ENCODE assay signal across 18 mouse cellular contexts in the genomic region with DNA sequence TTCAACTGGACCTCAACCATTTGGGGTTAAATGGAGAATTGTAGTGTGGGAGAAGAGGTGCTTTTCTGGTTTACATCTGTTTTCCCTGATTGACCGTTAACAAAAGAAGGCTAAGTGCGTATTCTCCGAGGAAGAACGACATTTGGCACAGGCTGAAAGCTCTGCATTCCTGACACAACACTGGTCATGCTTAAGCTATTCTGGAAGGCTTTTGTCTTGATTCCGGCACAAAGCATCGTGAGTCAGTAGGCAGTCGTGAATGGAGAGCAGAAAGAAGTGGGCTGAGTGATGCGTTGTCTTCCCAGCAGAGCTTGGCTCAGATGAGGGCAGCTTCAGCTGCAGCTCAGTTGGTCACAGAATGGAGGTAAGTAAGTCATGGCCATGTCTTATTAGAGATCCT.
DNase-seq lines count a peak whose midpoint lies in the region; ATAC-seq lines count a peak whose summit lies in the region.
"Had no signal": no experiment of that assay in that cellular context is flagged by ENCODE, and none has a peak within 500 bp of the region (broad histone marks: within the 10 kb centered on the region; RNA-seq: fewer than 3 reads in every experiment).

No protein-coding gene starts in this region.

- H3K9ac ChIP-seq in forebrain, embryonic 12.5 days = no peak overlapping the region
- H3K9ac ChIP-seq in midbrain, embryonic 15.5 days = no peak overlapping the region
- H3K9ac ChIP-seq in forebrain, embryonic 16.5 days (replicated peaks; ENCODE audit: low read depth, low read length) = no peak overlapping the region
- H3K9ac ChIP-seq: stomach, embryonic 15.5 days had no signal

- WGBS in forebrain, embryonic 10.5 days = 48% methylated on average over 8 of the region's 8 CpGs
- 14% methylated on average over 8 of the region's 8 CpGs for WGBS in forebrain, embryonic 12.5 days
- 25% methylated on average over 8 of the region's 8 CpGs for WGBS in midbrain, embryonic 10.5 days
- 10% methylated on average over 8 of the region's 8 CpGs for WGBS in midbrain, embryonic 15.5 days
- 9% methylated on average over 8 of the region's 8 CpGs for WGBS in forebrain, embryonic 16.5 days

- H3K4me1 ChIP-seq in forebrain, embryonic 10.5 days = peaks cover 15% of the 10 kb centered on the region
- peaks cover 15% of the 10 kb centered on the region for H3K4me1 ChIP-seq in forebrain, embryonic 12.5 days
- H3K4me1 ChIP-seq in midbrain, embryonic 10.5 days = peaks cover 22% of the 10 kb centered on the region
- H3K4me1 ChIP-seq in midbrain, embryonic 15.5 days = 0 out of 2 replicates have a peak, but pooled peaks cover 3% of the 10 kb centered on the region
- H3K4me1 ChIP-seq in forebrain, embryonic 16.5 days (replicated peaks; ENCODE audit: control insufficient read depth, insufficient read depth, low read length) = peaks cover 6% of the 10 kb centered on the region
- H3K4me1 ChIP-seq: stomach, embryonic 15.5 days had no signal

- no peaks in the 10 kb centered on the region; the same call in 1 of the 2 replicates for H3K27me3 ChIP-seq in forebrain, embryonic 10.5 days (ENCODE audit: poor library complexity, severe bottlenecking)
- no peaks in the 10 kb centered on the region for H3K27me3 ChIP-seq in forebrain, embryonic 12.5 days
- peaks cover 5% of the 10 kb centered on the region; the same call in 1 of the 2 replicates for H3K27me3 ChIP-seq in midbrain, embryonic 10.5 days (ENCODE audit: low read depth, poor library complexity, severe bottlenecking)
- H3K27me3 ChIP-seq in midbrain, embryonic 15.5 days (replicated peaks) = no peaks in the 10 kb centered on the region
- H3K27me3 ChIP-seq in forebrain, embryonic 16.5 days (replicated peaks; ENCODE audit: control insufficient read depth, insufficient read depth, low read length) = no peaks in the 10 kb centered on the region
- H3K27me3 ChIP-seq: stomach, embryonic 15.5 days had no signal

- H3K9me3 ChIP-seq in forebrain, embryonic 10.5 days = no peaks in the 10 kb centered on the region
- no peaks in the 10 kb centered on the region for H3K9me3 ChIP-seq in forebrain, embryonic 12.5 days
- no peaks in the 10 kb centered on the region for H3K9me3 ChIP-seq in midbrain, embryonic 10.5 days (replicated peaks)
- H3K9me3 ChIP-seq in midbrain, embryonic 15.5 days = no peaks in the 10 kb centered on the region
- H3K9me3 ChIP-seq in forebrain, embryonic 16.5 days (ENCODE audit: control insufficient read depth, low read length) = no peaks in the 10 kb centered on the region
- H3K9me3 ChIP-seq: stomach, embryonic 15.5 days had no signal

- no peak overlapping the region for H3K4me3 ChIP-seq in forebrain, embryonic 10.5 days
- no peak overlapping the region for H3K4me3 ChIP-seq in forebrain, embryonic 12.5 days (replicated peaks)
- H3K4me3 ChIP-seq in midbrain, embryonic 10.5 days = no peak overlapping the region
- H3K4me3 ChIP-seq in midbrain, embryonic 15.5 days = no peak overlapping the region
- no peak overlapping the region for H3K4me3 ChIP-seq in forebrain, embryonic 16.5 days (replicated peaks; ENCODE audit: low read length)
- H3K4me3 ChIP-seq: erythroblast, embryonic 14.5 days; left cerebral cortex, adult 2 months; stomach, embryonic 15.5 days had no signal

- 0 out of 2 replicates have a peak overlapping the region, but pooled peaks have one; percentile 8 for H3K27ac ChIP-seq in forebrain, embryonic 10.5 days
- no peak overlapping the region for H3K27ac ChIP-seq in forebrain, embryonic 12.5 days
- no peak overlapping the region for H3K27ac ChIP-seq in midbrain, embryonic 10.5 days (replicated peaks)
- no peak overlapping the region for H3K27ac ChIP-seq in midbrain, embryonic 15.5 days
- no peak overlapping the region for H3K27ac ChIP-seq in forebrain, embryonic 16.5 days (ENCODE audit: low read length)
- H3K27ac ChIP-seq: left cerebral cortex, adult 2 months; stomach, embryonic 15.5 days had no signal

- no peak; the same call in 1 of the 2 replicates for ATAC-seq in forebrain, embryonic 12.5 days (ENCODE audit: low FRiP score)
- ATAC-seq in midbrain, embryonic 15.5 days (replicated peaks) = no peak
- peak; percentile 23; the same call in 1 of the 2 replicates for ATAC-seq in forebrain, embryonic 16.5 days
- no peak for ATAC-seq in megakaryocyte progenitor cell, adult 5-6 weeks (replicated peaks; ENCODE audit: poor library complexity)

- H3K36me3 ChIP-seq in forebrain, embryonic 10.5 days (replicated peaks) = no peaks in the 10 kb centered on the region
- H3K36me3 ChIP-seq in forebrain, embryonic 12.5 days (replicated peaks) = no peaks in the 10 kb centered on the region
- no peaks in the 10 kb centered on the region for H3K36me3 ChIP-seq in midbrain, embryonic 10.5 days
- no peaks in the 10 kb centered on the region for H3K36me3 ChIP-seq in midbrain, embryonic 15.5 days (replicated peaks)
- H3K36me3 ChIP-seq in forebrain, embryonic 16.5 days (ENCODE audit: control insufficient read depth, insufficient read depth) = no peaks in the 10 kb centered on the region
- H3K36me3 ChIP-seq: stomach, embryonic 15.5 days had no signal

- no peak for DNase-seq in forebrain, embryonic 10.5 days (ENCODE audit: extremely low spot score, low spot score)
- peak; percentile 35 for DNase-seq in midbrain, embryonic 10.5 days (ENCODE audit: low spot score)
- DNase-seq in right cerebral cortex, postnatal 36 days (ENCODE audit: low spot score in 2 of 2) = peak; percentile 8 to 41
- DNase-seq in kidney, postnatal 25 days = no peak
- DNase-seq: adrenal gland, postnatal 10 days; gastrocnemius, postnatal 10 days; kidney, adult 11 months; kidney, postnatal 36 days; liver; lung, adult 2 months; thymus, postnatal 4 days had no signal

- no peak overlapping the region for H3K4me2 ChIP-seq in forebrain, embryonic 12.5 days
- H3K4me2 ChIP-seq in midbrain, embryonic 15.5 days = no peak overlapping the region
- no peak overlapping the region for H3K4me2 ChIP-seq in forebrain, embryonic 16.5 days (ENCODE audit: low read length)
- H3K4me2 ChIP-seq: stomach, embryonic 15.5 days had no signal

Comparison
In these comparisons a context has a peak if more than half of its experiments do, and no peak if none do; other contexts are left out.
1. DNase-seq: peak in midbrain, embryonic 10.5 days (single experiment) and right cerebral cortex, postnatal 36 days (2 of 2); none in forebrain, embryonic 10.5 days (single experiment) and kidney, postnatal 25 days (0 of 2).